In genomic region chr6:91186161-91186931, GRCm38 (mm10) we compare ENCODE assay signal across 10 mouse cellular contexts. TPM values are rescaled to one million over a fixed set of nuclear protein-coding genes. Genes with fewer than 3 reads are reported as not detected.
A peak's percentile ranks its signal among the peaks of the same experiment; 100 is the strongest.
DNase-seq lines count a peak whose midpoint lies in the region; ATAC-seq and TF ChIP-seq lines count a peak whose summit lies in the region.
"Had no signal": no experiment of that assay in that cellular context is flagged by ENCODE, and none has a peak within 500 bp of the region (broad histone marks: within the 10 kb centered on the region; RNA-seq: fewer than 3 reads in every experiment).

No protein-coding gene starts in this region.

- H3K4me1 ChIP-seq in kidney, embryonic 14.5 days (ENCODE audit: control insufficient read depth, insufficient read depth, low read length): no peaks in the 10 kb centered on the region
- H3K4me1 ChIP-seq in G1E (ENCODE audit: insufficient read depth, low read depth, low read length): no peaks in the 10 kb centered on the region
- H3K4me1 ChIP-seq in liver, adult 2 months (ENCODE audit: control insufficient read depth, insufficient read depth, low read length): no peaks in the 10 kb centered on the region
- 0 out of 2 replicates have a peak, but pooled peaks cover 3% of the 10 kb centered on the region for H3K4me1 ChIP-seq in neural tube, embryonic 15.5 days

- peak; percentile 22 for DNase-seq in kidney, adult 18-20 months
- peak; percentile 61 for DNase-seq in G1E (ENCODE audit: low spot score)
- peak; percentile 19 for DNase-seq in liver, adult 2 months (ENCODE audit: extremely low read depth, low read depth, low spot score)
- peak; percentile 61 for DNase-seq in splenic B cell, adult 2 months (ENCODE audit: low read depth, low spot score)
- DNase-seq in urinary bladder, postnatal 10 days (ENCODE audit: low spot score): no peak
- no peak for DNase-seq in heart, adult 9 months (ENCODE audit: low spot score in 2 of 2)
- DNase-seq: layer of hippocampus, adult 9-11 months had no signal

- H3K4me3 ChIP-seq in kidney, embryonic 14.5 days (ENCODE audit: low read length): no peak overlapping the region
- no peak overlapping the region for H3K4me3 ChIP-seq in G1E (ENCODE audit: low read depth, low read length)
- no peak overlapping the region for H3K4me3 ChIP-seq in liver, adult 2 months (ENCODE audit: insufficient read depth, low read depth, low read length)
- no peak overlapping the region for H3K4me3 ChIP-seq in neural tube, embryonic 15.5 days (replicated peaks)
- H3K4me3 ChIP-seq: myocyte had no signal

- H3K9ac ChIP-seq in kidney, embryonic 14.5 days (ENCODE audit: low read depth, low read length): no peak overlapping the region
- H3K9ac ChIP-seq in liver, adult 2 months (ENCODE audit: low read depth, low read length): no peak overlapping the region
- H3K9ac ChIP-seq in neural tube, embryonic 15.5 days (replicated peaks): no peak overlapping the region

- no peaks in the 10 kb centered on the region for H3K27me3 ChIP-seq in kidney, embryonic 14.5 days (ENCODE audit: control insufficient read depth, insufficient read depth, low read length)
- peaks cover 5% of the 10 kb centered on the region; the same call in 1 of the 2 replicates for H3K27me3 ChIP-seq in G1E (ENCODE audit: insufficient read depth, low read length)
- H3K27me3 ChIP-seq in liver, adult 2 months (ENCODE audit: control insufficient read depth, insufficient read depth, low read length): no peaks in the 10 kb centered on the region
- H3K27me3 ChIP-seq in splenic B cell, adult 2 months (ENCODE audit: control insufficient read depth, insufficient read depth, low read length, poor library complexity, severe bottlenecking): no peaks in the 10 kb centered on the region
- no peaks in the 10 kb centered on the region for H3K27me3 ChIP-seq in neural tube, embryonic 15.5 days (replicated peaks)

- H3K36me3 ChIP-seq in kidney, embryonic 14.5 days (ENCODE audit: control insufficient read depth, insufficient read depth, low read length): no peaks in the 10 kb centered on the region
- no peaks in the 10 kb centered on the region for H3K36me3 ChIP-seq in G1E (replicated peaks)
- no peaks in the 10 kb centered on the region for H3K36me3 ChIP-seq in liver, adult 2 months (ENCODE audit: control insufficient read depth, insufficient read depth, low read length)
- H3K36me3 ChIP-seq in splenic B cell, adult 2 months (ENCODE audit: control insufficient read depth, insufficient read depth, low read length, poor library complexity, severe bottlenecking): no peaks in the 10 kb centered on the region
- H3K36me3 ChIP-seq in neural tube, embryonic 15.5 days: no peaks in the 10 kb centered on the region

- peak; percentile 91 for TF ChIP-seq CTCF in G1E (IDR thresholded peaks at IDR 0.05; ENCODE audit: low read depth, low read length)
- peak; percentile 96 for TF ChIP-seq CTCF in liver, adult 2 months (IDR thresholded peaks at IDR 0.05; ENCODE audit: low read depth, low read length)

- 46% methylated on average over 4 of the region's 4 CpGs for WGBS in kidney, embryonic 14.5 days
- 58% methylated on average over 4 of the region's 4 CpGs for WGBS in liver, adult 2 months
- 65% methylated on average over 4 of the region's 4 CpGs for WGBS in neural tube, embryonic 15.5 days

- H3K9me3 ChIP-seq in kidney, embryonic 14.5 days (ENCODE audit: control insufficient read depth, low read length): no peaks in the 10 kb centered on the region
- no peaks in the 10 kb centered on the region for H3K9me3 ChIP-seq in G1E (replicated peaks)
- H3K9me3 ChIP-seq in neural tube, embryonic 15.5 days (replicated peaks): no peaks in the 10 kb centered on the region

- H3K79me2 ChIP-seq in liver, adult 2 months (ENCODE audit: control insufficient read depth, insufficient read depth, low read length): no peaks in the 10 kb centered on the region

- no peak overlapping the region for H3K27ac ChIP-seq in kidney, embryonic 14.5 days (ENCODE audit: low read depth, low read length)
- no peak overlapping the region for H3K27ac ChIP-seq in liver, adult 2 months (replicated peaks; ENCODE audit: insufficient read depth, low read depth, low read length)
- no peak overlapping the region for H3K27ac ChIP-seq in neural tube, embryonic 15.5 days (replicated peaks)

- no peak for ATAC-seq in kidney, embryonic 14.5 days (ENCODE audit: low FRiP score, low TSS enrichment)
- no peak for ATAC-seq in G1E (ENCODE audit: extremely low read depth, insufficient number of reproducible peaks, low FRiP score, poor library complexity, severe bottlenecking)
- ATAC-seq in neural tube, embryonic 15.5 days (ENCODE audit: low FRiP score): no peak

- no peak overlapping the region for H3K4me2 ChIP-seq in kidney, embryonic 14.5 days (replicated peaks; ENCODE audit: low read depth, low read length)
- no peak overlapping the region for H3K4me2 ChIP-seq in neural tube, embryonic 15.5 days

- TF ChIP-seq POLR2A in liver, adult 2 months (IDR thresholded peaks at IDR 0.05; ENCODE audit: extremely low read depth, insufficient read depth, low read length): no peak

RNA-seq across cellular contexts. Expression of gene Fbln2, which starts 25.9 kb away (rescaled TPM):
- polyA plus RNA-seq in kidney, embryonic 14.5 days (2014; fragmentation: Nextera tagmentation; extraction: Ambion mirVana): 16.4 and 22.1 TPM in 2 replicates
- total RNA-seq in G1E (2014; fragmentation: Nextera tagmentation) (not detected in 2 replicates), G1E (2017) (0.17 and 0.27 TPM in 2 replicates)
- not detected in 2 replicates for polyA plus RNA-seq in G1E (2012)
- total RNA-seq in liver, adult 2 months (2014; rRNA removed): 1.4 and 2.3 TPM in 2 replicates
- polyA plus RNA-seq in liver, adult 2 months (2012; rRNA removed): 3.4 and 3.5 TPM in 2 replicates
- polyA plus RNA-seq in neural tube, embryonic 15.5 days (2015; fragmentation: Nextera tagmentation; extraction: Ambion mirVana): 33.7 and 47.7 TPM in 2 replicates

RNA-seq across cellular contexts. Expression of gene Hdac11, which starts 29.9 kb away (rescaled TPM):
- polyA plus RNA-seq in kidney, embryonic 14.5 days (2014; fragmentation: Nextera tagmentation; extraction: Ambion mirVana): 11.6 and 14.1 TPM in 2 replicates
- total RNA-seq in G1E (2014; fragmentation: Nextera tagmentation) (1.4 and 2.9 TPM in 2 replicates), G1E (2017) (0.52 and 1.4 TPM in 2 replicates)
- 0.54 and 0.74 TPM in 2 replicates for polyA plus RNA-seq in G1E (2012)
- total RNA-seq in liver, adult 2 months (2014; rRNA removed): 37.2 and 42.9 TPM in 2 replicates
- polyA plus RNA-seq in liver, adult 2 months (2012; rRNA removed): 58.4 and 60.5 TPM in 2 replicates
- 41.7 and 51.5 TPM in 2 replicates for polyA plus RNA-seq in neural tube, embryonic 15.5 days (2015; fragmentation: Nextera tagmentation; extraction: Ambion mirVana)

Comparison
In these comparisons a context has a peak if more than half of its experiments do, and no peak if none do; other contexts are left out.
1. DNase-seq: peak in kidney, adult 18-20 months (single experiment), G1E (single experiment), liver, adult 2 months (single experiment) and splenic B cell, adult 2 months (single experiment); none in urinary bladder, postnatal 10 days (single experiment) and heart, adult 9 months (0 of 2).